In genomic region chr1:175028716-175029204, GRCm38 (mm10) we compare ENCODE assay signal across 9 mouse cellular contexts.
DNase-seq lines count a peak whose midpoint lies in the region; ATAC-seq and TF ChIP-seq lines count a peak whose summit lies in the region.
"Had no signal": no experiment of that assay in that cellular context is flagged by ENCODE, and none has a peak within 500 bp of the region (broad histone marks: within the 10 kb centered on the region; RNA-seq: fewer than 3 reads in every experiment).

No protein-coding gene starts in this region.

- H3K9ac ChIP-seq in embryonic facial prominence, embryonic 11.5 days (replicated peaks; ENCODE audit: low read length), result peak overlapping the region; percentile 32; the same call in 1 of the 2 replicates
- no peak overlapping the region for H3K9ac ChIP-seq in hindbrain, postnatal 0 days (replicated peaks; ENCODE audit: low read length)

- TF ChIP-seq CTCF in hindbrain, postnatal 0 days (IDR thresholded peaks at IDR 0.05; ENCODE audit: low read depth), result peak; percentile 42

- no peak overlapping the region for H3K4me3 ChIP-seq in embryonic facial prominence, embryonic 11.5 days (ENCODE audit: low read depth, low read length)
- H3K4me3 ChIP-seq in hindbrain, postnatal 0 days (ENCODE audit: low read length), result no peak overlapping the region

- ATAC-seq in embryonic facial prominence, embryonic 11.5 days (replicated peaks; ENCODE audit: insufficient number of reproducible peaks, low FRiP score, low TSS enrichment, low read depth), result peak; percentile 72; the same call in 1 of the 2 replicates
- ATAC-seq in hindbrain, postnatal 0 days, result peak; percentile 67
- no peak for ATAC-seq in CD4-positive, CD25-positive, alpha-beta regulatory T cell, adult 4 months
- ATAC-seq: Patski had no signal

- no peak overlapping the region for H3K27ac ChIP-seq in embryonic facial prominence, embryonic 11.5 days (replicated peaks; ENCODE audit: low read depth, low read length)
- H3K27ac ChIP-seq in hindbrain, postnatal 0 days, result no peak overlapping the region

- 0 out of 2 replicates have a peak overlapping the region, but pooled peaks have one; percentile 10 for H3K4me2 ChIP-seq in embryonic facial prominence, embryonic 11.5 days (ENCODE audit: low read depth, low read length)
- peak overlapping the region; percentile 25; the same call in 1 of the 2 replicates for H3K4me2 ChIP-seq in hindbrain, postnatal 0 days (ENCODE audit: low read depth, low read length)

- peak; percentile 24 to 31 for DNase-seq in kidney, postnatal 4 days
- DNase-seq in kidney, postnatal 14 days, result no peak
- peak; percentile 19 for DNase-seq in embryonic facial prominence, embryonic 11.5 days (ENCODE audit: low spot score)
- DNase-seq in hindbrain, postnatal 0 days (ENCODE audit: low spot score), result peak; percentile 67
- DNase-seq in retina, embryonic 14.5 days (ENCODE audit: low spot score), result peak; percentile 44
- no peak for DNase-seq in cerebellum, adult 8-10 months
- DNase-seq in right cerebral cortex, postnatal 4 days, result no peak

- H3K4me1 ChIP-seq in embryonic facial prominence, embryonic 11.5 days (ENCODE audit: control insufficient read depth, insufficient read depth, low read length), result no peaks in the 10 kb centered on the region; the same call in 1 of the 2 replicates
- no peaks in the 10 kb centered on the region for H3K4me1 ChIP-seq in hindbrain, postnatal 0 days (ENCODE audit: insufficient read depth, low read length)

- H3K36me3 ChIP-seq in embryonic facial prominence, embryonic 11.5 days (replicated peaks; ENCODE audit: control insufficient read depth, insufficient read depth, low read depth, low read length), result no peaks in the 10 kb centered on the region
- H3K36me3 ChIP-seq in hindbrain, postnatal 0 days (ENCODE audit: insufficient read depth, low read length), result no peaks in the 10 kb centered on the region

- no peaks in the 10 kb centered on the region for H3K9me3 ChIP-seq in embryonic facial prominence, embryonic 11.5 days (replicated peaks; ENCODE audit: control insufficient read depth, low read length)
- H3K9me3 ChIP-seq in hindbrain, postnatal 0 days (ENCODE audit: low read length), result no peaks in the 10 kb centered on the region

- H3K27me3 ChIP-seq in embryonic facial prominence, embryonic 11.5 days (ENCODE audit: control insufficient read depth, insufficient read depth, low read length), result no peaks in the 10 kb centered on the region
- H3K27me3 ChIP-seq in hindbrain, postnatal 0 days (ENCODE audit: insufficient read depth, low read length), result no peaks in the 10 kb centered on the region
- H3K27me3 ChIP-seq: Patski had no signal

- WGBS in embryonic facial prominence, embryonic 11.5 days, result 15% methylated on average over 9 of the region's 9 CpGs
- 8% methylated on average over 9 of the region's 9 CpGs for WGBS in hindbrain, postnatal 0 days

Comparison
In these comparisons a context has a peak if more than half of its experiments do, and no peak if none do; other contexts are left out.
1. DNase-seq: peak in kidney, postnatal 4 days (2 of 2), embryonic facial prominence, embryonic 11.5 days (single experiment), hindbrain, postnatal 0 days (single experiment) and retina, embryonic 14.5 days (single experiment); none in kidney, postnatal 14 days (single experiment), cerebellum, adult 8-10 months (single experiment) and right cerebral cortex, postnatal 4 days (single experiment).